Mouse (Mus musculus) E14TG2a.4 (cell line): ENCODE data around the gene Naip6.
"Not testable (repeated sequence)": the region's sequence is repeated elsewhere in the genome, so short reads cannot be mapped to it uniquely, and the experiment has no call there.

ENCODE experiments used
- H3K27me3 ChIP-seq: 2 replicates; pipeline ENCODE4 v1.6.1; 2014; ENCODE audit warnings: low read length, control low read depth; ENCODE audit not compliant: insufficient read depth
- H3K36me3 ChIP-seq: 2 replicates; pipeline ENCODE4 v1.6.1; 2014; ENCODE audit warnings: low read length, control low read depth; ENCODE audit not compliant: insufficient read depth
- H3K4me1 ChIP-seq: replicated peaks from 2 replicates; pipeline ENCODE4 v1.6.1; 2014; ENCODE audit warnings: low read depth, low read length, control low read depth
- H3K4me3 ChIP-seq: replicated peaks from 2 replicates; pipeline ENCODE4 v1.5.1; 2014; ENCODE audit warnings: mild to moderate bottlenecking, low read length
- H3K9me3 ChIP-seq: 2 replicates; pipeline ENCODE4 v1.6.1; 2014; ENCODE audit warnings: low read length, control low read depth
- CTCF ChIP-seq: conservative IDR thresholded peaks from 2 replicates; pipeline ENCODE4 v1.5.1; 2014; ENCODE audit warnings: low read length
- NANOG ChIP-seq: IDR thresholded peaks from 2 replicates; pipeline ENCODE4 v1.6.1; 2014; ENCODE audit warnings: borderline replicate concordance, low read length, mixed read lengths
- POU5F1 ChIP-seq: IDR thresholded peaks from 2 replicates; pipeline ENCODE4 v1.6.1; 2014; ENCODE audit warnings: low read length, borderline replicate concordance

Gene Naip6

GRCm38 (mm10) chr13:100317256-100317893 is at the start of gene Naip6:
Naip6 (minus strand) TSS chr13:100317674.
- H3K4me1 ChIP-seq, H3K27me3 ChIP-seq: not testable (repeated sequence)

GRCm38 (mm10) chr13:100352315-100352714 is 34.8 kb upstream of the Naip6 start:
- not testable (repeated sequence) for H3K27me3 ChIP-seq, H3K4me1 ChIP-seq, H3K36me3 ChIP-seq, H3K4me3 ChIP-seq, H3K9me3 ChIP-seq

More at GRCm38 (mm10) chr13:100317256-100317893, at the start of gene Naip6:
- not testable (repeated sequence) for H3K9me3 ChIP-seq, H3K36me3 ChIP-seq, H3K4me3 ChIP-seq

GRCm38 (mm10) chr13:100349510-100350173 is 32.2 kb upstream of the Naip6 start:
- not testable (repeated sequence) for H3K36me3 ChIP-seq, H3K27me3 ChIP-seq, H3K9me3 ChIP-seq, H3K4me3 ChIP-seq, H3K4me1 ChIP-seq

DNA sequence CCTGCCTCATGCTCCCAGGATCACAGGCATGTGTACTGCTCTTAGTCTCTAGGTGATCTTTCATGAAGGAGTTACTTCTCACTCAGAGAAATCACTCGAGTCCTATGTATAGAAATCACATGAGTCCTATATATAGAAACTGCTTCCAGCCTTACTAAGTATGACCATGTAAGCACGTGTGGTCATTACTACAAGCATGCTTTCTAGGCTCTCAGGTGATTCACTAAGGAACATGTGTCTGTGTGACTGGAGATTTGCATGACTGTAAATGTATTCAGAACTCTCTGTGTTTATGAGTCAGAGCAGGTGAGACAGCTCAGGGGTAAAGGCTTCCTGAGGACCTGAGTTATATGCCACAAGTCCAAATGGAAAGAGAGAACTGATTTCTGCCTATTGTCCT is 24.3 kb upstream of the Naip6 start:
- no peak overlapping the region for H3K4me3 ChIP-seq
- H3K4me1 ChIP-seq, result no peaks in the 10 kb centered on the region
- TF ChIP-seq CTCF (no peak), NANOG (no peak), POU5F1 (no peak)
- peaks cover 27% of the 10 kb centered on the region for H3K9me3 ChIP-seq
- no peaks in the 10 kb centered on the region for H3K27me3 ChIP-seq
- H3K36me3 ChIP-seq, result no peaks in the 10 kb centered on the region

DNA sequence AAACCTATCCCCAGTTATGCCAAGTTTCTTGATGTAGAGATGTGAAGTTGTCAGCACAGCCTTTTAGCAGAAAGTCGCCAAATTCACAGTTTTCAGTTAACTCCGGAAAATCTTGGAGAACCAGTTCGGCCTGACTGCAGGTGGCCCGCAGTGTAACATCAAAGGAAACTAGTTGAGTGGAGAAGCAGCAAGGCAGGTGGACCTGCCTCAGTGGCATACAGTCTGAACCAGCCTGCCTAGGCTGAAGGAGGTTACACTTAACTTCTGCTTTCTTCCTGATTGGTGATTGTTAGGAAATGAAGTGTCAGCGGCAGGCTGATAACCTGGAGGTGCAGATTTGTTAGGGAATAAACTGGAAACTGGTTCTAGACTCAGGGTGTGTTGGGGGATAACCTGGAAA is 14.3 kb upstream of the Naip6 start:
- H3K27me3 ChIP-seq, H3K36me3 ChIP-seq, H3K9me3 ChIP-seq, H3K4me1 ChIP-seq: not testable (repeated sequence)
- peak overlapping the region; percentile 49; the same call in 1 of the 2 replicates for H3K4me3 ChIP-seq

GRCm38 (mm10) chr13:100328899-100329298 is 11.4 kb upstream of the Naip6 start:
- not testable (repeated sequence) for H3K4me1 ChIP-seq, H3K36me3 ChIP-seq, H3K27me3 ChIP-seq, H3K4me3 ChIP-seq
- peaks cover 23% of the 10 kb centered on the region for H3K9me3 ChIP-seq

DNA sequence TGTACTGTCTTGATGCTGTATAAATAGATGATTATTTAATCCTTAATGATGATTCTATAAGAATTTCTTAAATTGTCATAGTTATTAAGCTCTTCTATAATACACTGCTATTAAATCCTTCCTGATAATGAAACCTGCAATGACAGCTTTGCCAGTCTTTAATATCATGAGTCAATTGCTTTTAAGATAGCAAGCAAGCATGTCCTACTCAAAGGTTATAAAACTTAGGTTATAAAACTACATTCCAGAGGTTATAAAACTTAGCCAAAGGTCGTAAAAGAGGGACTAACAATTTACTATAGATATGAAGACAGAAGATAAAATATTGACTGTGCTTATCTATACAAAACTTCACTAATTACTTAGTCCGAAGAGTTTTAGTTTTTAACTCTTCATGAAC is 10.6 kb upstream of the Naip6 start:
- not testable (repeated sequence) for H3K4me1 ChIP-seq, H3K27me3 ChIP-seq, H3K36me3 ChIP-seq, H3K4me3 ChIP-seq
- peaks cover 23% of the 10 kb centered on the region for H3K9me3 ChIP-seq

GRCm38 (mm10) chr13:100322266-100322837 is 4.9 kb upstream of the Naip6 start:
- not testable (repeated sequence) for H3K4me1 ChIP-seq, H3K4me3 ChIP-seq, H3K27me3 ChIP-seq, H3K36me3 ChIP-seq
- H3K9me3 ChIP-seq, result peaks cover 19% of the 10 kb centered on the region

DNA sequence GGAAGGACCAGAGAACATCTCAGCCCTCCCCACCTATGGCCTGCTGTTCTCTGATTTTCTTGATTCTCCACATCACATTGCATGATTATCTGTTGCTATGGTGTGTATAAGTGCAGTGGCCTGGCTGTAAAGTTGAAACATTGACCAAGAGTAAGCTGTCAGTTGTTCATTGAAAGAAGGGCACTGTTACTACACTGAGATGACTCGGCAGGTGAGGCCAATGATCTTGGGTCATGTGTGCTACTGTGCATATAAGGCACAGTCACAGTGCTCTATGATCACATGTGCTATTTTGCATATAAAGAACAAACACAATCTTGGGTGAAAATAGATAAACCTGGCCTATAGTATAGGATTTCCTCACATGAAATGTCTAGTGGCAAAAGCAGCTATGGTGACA is 32.9 kb downstream of the Naip6 start:
- Histone ChIP-seq H3K4me1 (no peaks in the 10 kb centered on the region), H3K9me3 (peaks cover 20% of the 10 kb centered on the region), H3K36me3 (no peaks in the 10 kb centered on the region), H3K27me3 (no peaks in the 10 kb centered on the region), H3K4me3 (no peak overlapping the region)
- TF ChIP-seq CTCF, result no peak
- TF ChIP-seq NANOG, result no peak
- TF ChIP-seq POU5F1, result no peak

DNA sequence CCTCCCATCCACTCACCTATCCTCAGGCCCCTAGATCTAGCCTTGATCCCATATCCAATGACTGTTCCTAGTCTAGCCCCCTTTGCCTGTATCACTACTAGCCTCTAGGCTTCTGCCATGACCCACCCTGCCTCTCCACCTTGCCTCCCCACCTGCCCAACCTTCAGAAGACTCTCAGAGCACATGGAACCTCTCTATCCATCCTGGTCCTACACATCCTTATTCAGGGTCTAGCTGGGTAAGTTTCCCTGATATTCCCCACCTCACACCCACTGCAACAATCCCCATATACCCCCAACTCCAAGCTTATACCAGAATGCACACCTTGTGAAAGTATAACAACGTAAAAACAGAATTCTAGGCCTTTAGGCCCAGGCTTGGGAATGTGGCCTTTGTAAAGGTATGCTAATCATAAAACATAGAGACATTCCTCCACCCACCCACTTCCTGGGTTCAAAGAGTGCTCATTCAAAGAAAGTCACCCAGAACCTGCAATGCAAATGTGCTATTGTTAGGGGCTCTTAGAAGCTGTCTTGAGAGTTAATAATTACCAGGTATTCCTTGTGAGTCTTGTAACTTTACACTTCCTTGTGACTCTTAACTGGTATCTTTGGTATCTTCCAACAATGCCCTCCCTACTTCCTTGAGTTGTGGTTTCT is 45.9 kb downstream of the Naip6 start:
- not testable (repeated sequence) for H3K4me3 ChIP-seq, H3K9me3 ChIP-seq, H3K4me1 ChIP-seq, H3K36me3 ChIP-seq, H3K27me3 ChIP-seq

DNA sequence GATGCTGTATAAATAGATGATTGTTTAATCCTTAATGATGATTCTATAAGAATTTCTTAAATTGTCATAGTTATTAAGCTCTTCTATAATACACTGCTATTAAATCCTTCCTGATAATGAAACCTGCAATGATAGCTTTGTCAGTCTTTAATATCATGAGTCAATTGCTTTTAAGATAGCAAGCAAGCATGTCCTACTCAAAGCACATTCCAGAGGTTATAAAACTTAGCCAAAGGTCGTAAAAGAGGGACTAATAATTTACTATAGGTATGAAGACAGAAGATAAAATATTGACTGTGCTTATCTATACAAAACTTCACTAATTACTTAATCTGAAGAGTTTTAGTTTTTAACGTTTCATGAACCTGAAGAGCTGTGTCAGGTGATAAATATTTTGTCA is 60.5 kb downstream of the Naip6 start:
- H3K9me3 ChIP-seq, H3K4me1 ChIP-seq, H3K36me3 ChIP-seq, H3K27me3 ChIP-seq, H3K4me3 ChIP-seq: not testable (repeated sequence)

GRCm38 (mm10) chr13:100255925-100256324 is 61.5 kb downstream of the Naip6 start:
- H3K27me3 ChIP-seq, H3K9me3 ChIP-seq, H3K4me3 ChIP-seq, H3K4me1 ChIP-seq, H3K36me3 ChIP-seq: not testable (repeated sequence)

- not testable (repeated sequence) for H3K4me3 ChIP-seq, H3K36me3 ChIP-seq
These were observed 65.6 kb downstream of the Naip6 start for GRCm38 (mm10) chr13:100251897-100252296.

More at GRCm38 (mm10) chr13:100251897-100252296, 65.6 kb downstream of the Naip6 start:
- not testable (repeated sequence) for H3K27me3 ChIP-seq, H3K4me1 ChIP-seq, H3K9me3 ChIP-seq
